Mouse (Mus musculus) left cerebral cortex, postnatal 25 days (tissue): ENCODE measurements around the gene Ammecr1. TPM values are rescaled to one million over a fixed set of nuclear protein-coding genes. Genes with fewer than 3 reads are reported as not detected.

Experiments used
- microRNA-seq, 2 experiments: library from miRNA; unstranded; fragments of <30 nt; microRNA quantifications; one replicate each; pipeline ENCODE4 v1.2.0; 2022
- total RNA-seq, 2 experiments: library from RNA; stranded (reverse); gene quantifications; 2 replicates each; pipeline ENCODE4 v1.2.3; 2021

Ammecr1 gene
- total RNA-seq, 2 experiments from 2014 or later: 2.9 to 3.1 TPM

Small RNA genes within 50 kb of the gene (microRNA-seq; reads per million reads assigned to microRNA genes)
- gene Gm44351: 0 reads per million in 2 experiments

Other genes with a start within 250 kb of the Ammecr1 start
- 1 to 10 TPM; 1.0 to 1.3 TPM for gene Rtl9, start 132.9 kb upstream of the Ammecr1 start, total RNA-seq